Mouse (Mus musculus) limb, embryonic 11.5 days (tissue): ENCODE results near the gene Ifnar2. TPM values are rescaled to one million over a fixed set of nuclear protein-coding genes. Genes with fewer than 3 reads are reported as not detected.
"Not testable (repeated sequence)": the region's sequence is repeated elsewhere in the genome, so short reads cannot be mapped to it uniquely, and the experiment has no call there.

Experiments used
- ATAC-seq: fragments of 200-750 bp; cut with Nextera tagmentation; 2 replicates; pipeline ENCODE4 v1.8.0; 2017; ENCODE audit warnings: low read depth; ENCODE audit not compliant: insufficient number of reproducible peaks, low FRiP score, low TSS enrichment
- DNase-seq: peaks from one replicate; pipeline ENCODE4 v3.0.0-alpha.2; 2015; ENCODE audit warnings: low spot score
- H3K27ac ChIP-seq: fragments of 300-500 bp; sonication (generic); replicated peaks from 2 replicates; pipeline ENCODE4 v1.5.1; 2014; ENCODE audit warnings: low read depth, mild to moderate bottlenecking, low read length
- H3K27me3 ChIP-seq: fragments of 300-500 bp; sonication (generic); 2 replicates; pipeline ENCODE4 v1.6.1; 2014; ENCODE audit warnings: mild to moderate bottlenecking, low read length, mixed read lengths; ENCODE audit not compliant: control insufficient read depth, insufficient read depth
- H3K36me3 ChIP-seq: fragments of 300-500 bp; sonication (generic); 2 replicates; pipeline ENCODE4 v1.6.1; 2014; ENCODE audit warnings: mild to moderate bottlenecking, low read length, moderate library complexity, mixed read lengths; ENCODE audit not compliant: control insufficient read depth, insufficient read depth
- H3K4me1 ChIP-seq: fragments of 300-500 bp; sonication (generic); 2 replicates; pipeline ENCODE4 v1.6.1; 2014; ENCODE audit warnings: low read length, mixed read lengths; ENCODE audit not compliant: control insufficient read depth, insufficient read depth
- H3K4me2 ChIP-seq: fragments of 300-500 bp; sonication (generic); 2 replicates; pipeline ENCODE4 v1.6.1; 2014; ENCODE audit warnings: low read depth, mild to moderate bottlenecking, moderate library complexity; ENCODE audit not compliant: severe bottlenecking
- H3K4me3 ChIP-seq: fragments of 300-500 bp; sonication (generic); 2 replicates; pipeline ENCODE4 v1.5.1; 2014; ENCODE audit warnings: low read depth, low read length
- H3K9ac ChIP-seq: fragments of 300-500 bp; sonication (generic); 2 replicates; pipeline ENCODE4 v1.6.1; 2014; ENCODE audit warnings: mild to moderate bottlenecking, low read length
- H3K9me3 ChIP-seq: fragments of 300-500 bp; sonication (generic); 2 replicates; pipeline ENCODE4 v1.6.1; 2016; ENCODE audit warnings: low read length; ENCODE audit not compliant: control insufficient read depth
- WGBS: fragments of 180-500 bp; shearing (Covaris S2); extraction: QIAGEN DNeasy Blood & Tissue Kit; methylation state at CpG from one replicate; pipeline ENCODE4 v1.1.7; 2014; 5-methylcytosine and 5-hydroxymethylcytosine counted together
- polyA plus RNA-seq: library from polyadenylated mRNA; unstranded; fragments of >200 nt; fragmentation: Nextera tagmentation; extraction: Ambion mirVana; gene quantifications from 2 replicates; pipeline ENCODE4 v1.2.1, GENCODE M21; 2014

Gene Ifnar2
- polyA plus RNA-seq, 1 experiment from 2014 or later: 39.3 TPM

GRCm38 (mm10) chr16:91432720-91433328 is 60.2 kb downstream of the Ifnar2 start:
- Histone ChIP-seq H3K4me1 (no peaks in the 10 kb centered on the region), H3K4me3 (no peak overlapping the region), H3K4me2 (no peak overlapping the region), H3K36me3 (no peaks in the 10 kb centered on the region), H3K27me3 (no peaks in the 10 kb centered on the region), H3K27ac (no peak overlapping the region), H3K9me3 (no peaks in the 10 kb centered on the region), H3K9ac (no peak overlapping the region)
- DNase-seq (no peak), ATAC-seq (no peak)
- WGBS: 39% methylated on average over 5 of the region's 5 CpGs

- no peaks in the 10 kb centered on the region for H3K27me3 ChIP-seq
- no peaks in the 10 kb centered on the region for H3K9me3 ChIP-seq
- no peak for ATAC-seq
- H3K4me2 ChIP-seq: no peak overlapping the region
- no peak overlapping the region for H3K9ac ChIP-seq
- H3K4me1 ChIP-seq: no peaks in the 10 kb centered on the region
- no peaks in the 10 kb centered on the region for H3K36me3 ChIP-seq
- no peak overlapping the region for H3K4me3 ChIP-seq
- DNase-seq: no peak
- WGBS: 59% methylated on average over 8 of the region's 8 CpGs
- H3K27ac ChIP-seq: no peak overlapping the region
These were observed 60.8 kb downstream of the Ifnar2 start for GRCm38 (mm10) chr16:91433329-91433933.

- Histone ChIP-seq H3K4me2 (no peak overlapping the region), H3K9me3 (no peaks in the 10 kb centered on the region), H3K4me3 (no peak overlapping the region), H3K4me1 (no peaks in the 10 kb centered on the region), H3K27me3 (no peaks in the 10 kb centered on the region), H3K9ac (no peak overlapping the region), H3K27ac (no peak overlapping the region), H3K36me3 (no peaks in the 10 kb centered on the region)
- DNase-seq (no peak), ATAC-seq (no peak)
- WGBS: 87% methylated on average over 3 of the region's 3 CpGs
These were observed 61.5 kb downstream of the Ifnar2 start for GRCm38 (mm10) chr16:91434119-91434518.

- Histone ChIP-seq H3K4me3 (no peak overlapping the region), H3K27ac (no peak overlapping the region), H3K27me3 (no peaks in the 10 kb centered on the region), H3K36me3 (no peaks in the 10 kb centered on the region), H3K9me3 (no peaks in the 10 kb centered on the region), H3K9ac (no peak overlapping the region), H3K4me1 (no peaks in the 10 kb centered on the region), H3K4me2 (no peak overlapping the region)
- ATAC-seq (no peak), DNase-seq (no peak)
- 81% methylated on average over 3 of the region's 3 CpGs for WGBS
These were observed 65.5 kb downstream of the Ifnar2 start for GRCm38 (mm10) chr16:91438081-91438480.

GRCm38 (mm10) chr16:91438599-91438998 is 66.0 kb downstream of the Ifnar2 start:
- DNase-seq, H3K27ac ChIP-seq: not testable (repeated sequence)
- WGBS: 76% methylated on average over 1 of the region's 1 CpGs

GRCm38 (mm10) chr16:91441366-91441765 is 68.8 kb downstream of the Ifnar2 start:
- H3K27ac ChIP-seq: no peak overlapping the region
- H3K4me3 ChIP-seq: no peak overlapping the region
- H3K9ac ChIP-seq: no peak overlapping the region
- ATAC-seq: no peak
- H3K36me3 ChIP-seq: no peaks in the 10 kb centered on the region
- WGBS: 72% methylated on average over 7 of the region's 7 CpGs
- H3K9me3 ChIP-seq: no peaks in the 10 kb centered on the region
- no peak overlapping the region for H3K4me2 ChIP-seq
- no peaks in the 10 kb centered on the region for H3K4me1 ChIP-seq
- no peaks in the 10 kb centered on the region for H3K27me3 ChIP-seq
- no peak for DNase-seq

More at GRCm38 (mm10) chr16:91438599-91438998, 66.0 kb downstream of the Ifnar2 start:
- not testable (repeated sequence) for H3K4me1 ChIP-seq, H3K4me2 ChIP-seq, H3K9ac ChIP-seq, ATAC-seq, H3K36me3 ChIP-seq, H3K9me3 ChIP-seq, H3K4me3 ChIP-seq, H3K27me3 ChIP-seq

GRCm38 (mm10) chr16:91441811-91442240 is 69.2 kb downstream of the Ifnar2 start:
- H3K4me1 ChIP-seq: no peaks in the 10 kb centered on the region
- DNase-seq: no peak
- H3K36me3 ChIP-seq: no peaks in the 10 kb centered on the region
- no peaks in the 10 kb centered on the region for H3K27me3 ChIP-seq
- H3K27ac ChIP-seq: no peak overlapping the region
- no peak for ATAC-seq
- no peaks in the 10 kb centered on the region for H3K9me3 ChIP-seq
- no peak overlapping the region for H3K4me2 ChIP-seq
- no peak overlapping the region for H3K9ac ChIP-seq
- H3K4me3 ChIP-seq: no peak overlapping the region
- WGBS: 82% methylated on average over 7 of the region's 7 CpGs

- Histone ChIP-seq H3K27me3 (no peaks in the 10 kb centered on the region), H3K9ac (no peak overlapping the region), H3K36me3 (no peaks in the 10 kb centered on the region), H3K4me3 (no peak overlapping the region), H3K4me2 (no peak overlapping the region), H3K4me1 (no peaks in the 10 kb centered on the region), H3K9me3 (no peaks in the 10 kb centered on the region), H3K27ac (no peak overlapping the region)
- 64% methylated on average over 4 of the region's 4 CpGs for WGBS
- DNase-seq (no peak), ATAC-seq (no peak)
These were observed 69.9 kb downstream of the Ifnar2 start for GRCm38 (mm10) chr16:91442446-91442845.

- H3K27ac ChIP-seq: no peak overlapping the region
- DNase-seq (no peak), ATAC-seq (no peak)
- H3K9me3 ChIP-seq: no peaks in the 10 kb centered on the region
- no peak overlapping the region for H3K4me2 ChIP-seq
- H3K27me3 ChIP-seq: no peaks in the 10 kb centered on the region
- H3K36me3 ChIP-seq: no peaks in the 10 kb centered on the region
- WGBS: 55% methylated on average over 8 of the region's 8 CpGs
- H3K4me1 ChIP-seq: no peaks in the 10 kb centered on the region
- H3K4me3 ChIP-seq: no peak overlapping the region
- no peak overlapping the region for H3K9ac ChIP-seq
These were observed 70.6 kb downstream of the Ifnar2 start for GRCm38 (mm10) chr16:91443211-91443611.
